In the genomic region with DNA sequence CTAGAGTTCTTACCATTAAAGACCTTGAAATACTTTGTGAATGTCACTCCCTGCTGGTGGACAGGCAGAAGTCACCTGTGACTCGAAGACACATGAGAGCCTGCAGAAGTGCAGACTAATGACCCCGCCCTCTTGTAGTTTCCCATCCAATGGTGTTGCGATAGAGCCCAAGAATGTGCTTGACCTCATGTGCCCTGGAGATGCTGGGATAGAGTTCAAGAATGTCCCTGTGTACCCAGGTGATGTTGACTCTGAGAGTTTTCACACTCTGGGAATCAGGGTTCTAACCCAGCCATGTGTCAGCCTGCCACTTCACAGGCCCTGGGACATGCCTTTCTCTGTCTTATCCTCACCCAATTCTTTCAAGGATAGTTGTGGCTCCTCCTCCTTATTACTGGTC, we compare ENCODE assay signal across 19 mouse cellular contexts.
"Had no signal": no experiment of that assay in that cellular context is flagged by ENCODE, and none has a peak within 500 bp of the region (broad histone marks: within the 10 kb centered on the region; RNA-seq: fewer than 3 reads in every experiment).

No protein-coding gene starts in this region.

- ATAC-seq: intestine, postnatal 0 days; liver, embryonic 12.5 days; midbrain, embryonic 16.5 days had no signal

- H3K4me1 ChIP-seq: kidney, embryonic 15.5 days; limb, embryonic 10.5 days; limb, embryonic 13.5 days; liver, embryonic 12.5 days; liver, embryonic 15.5 days; megakaryocyte, embryonic 14.5 days; midbrain, embryonic 10.5 days; neural tube, embryonic 13.5 days had no signal

- DNase-seq: kidney, adult 8-10 months; kidney, postnatal 10 days; kidney, postnatal 36 days; liver; lung, embryonic 14.5 days; thymus, adult 18-20 months; thymus, postnatal 36 days had no signal

- H3K9me3 ChIP-seq: kidney, embryonic 15.5 days; limb, embryonic 10.5 days; limb, embryonic 13.5 days; liver, embryonic 12.5 days; liver, embryonic 15.5 days; megakaryocyte, embryonic 14.5 days; midbrain, embryonic 10.5 days; neural tube, embryonic 13.5 days had no signal

- H3K27ac ChIP-seq: kidney, embryonic 15.5 days; limb, embryonic 10.5 days; limb, embryonic 13.5 days; liver, embryonic 12.5 days; liver, embryonic 15.5 days; macrophage; midbrain, embryonic 10.5 days; neural tube, embryonic 13.5 days had no signal

- H3K9ac ChIP-seq: kidney, embryonic 15.5 days; limb, embryonic 13.5 days; liver, embryonic 12.5 days; liver, embryonic 15.5 days; lung, embryonic 14.5 days; neural tube, embryonic 13.5 days had no signal

- H3K36me3 ChIP-seq: kidney, embryonic 15.5 days; limb, embryonic 10.5 days; limb, embryonic 13.5 days; liver, embryonic 12.5 days; liver, embryonic 15.5 days; midbrain, embryonic 10.5 days; neural tube, embryonic 13.5 days had no signal

- H3K4me3 ChIP-seq: kidney, embryonic 15.5 days; limb, embryonic 10.5 days; limb, embryonic 13.5 days; liver, embryonic 12.5 days; liver, embryonic 15.5 days; megakaryocyte, embryonic 14.5 days; midbrain, embryonic 10.5 days; myocyte; neural tube, embryonic 13.5 days had no signal

- H3K4me2 ChIP-seq: kidney, embryonic 15.5 days; limb, embryonic 13.5 days; liver, embryonic 12.5 days; liver, embryonic 15.5 days; lung, embryonic 14.5 days; neural tube, embryonic 13.5 days had no signal

- H3K27me3 ChIP-seq: kidney, embryonic 15.5 days; limb, embryonic 13.5 days; liver, embryonic 12.5 days; liver, embryonic 15.5 days; megakaryocyte, embryonic 14.5 days; neural tube, embryonic 13.5 days had no signal
